Mouse (Mus musculus) olfactory bulb, adult 2 months (tissue): ENCODE results near the gene Wdsub1. TPM values are rescaled to one million over a fixed set of nuclear protein-coding genes. Genes with fewer than 3 reads are reported as not detected.

ENCODE experiments used
- H3K27ac ChIP-seq: fragments of 200-500 bp; 2 replicates; pipeline ENCODE4 v1.5.1; 2012; ENCODE audit warnings: low read depth, low read length; ENCODE audit not compliant: insufficient read depth
- H3K4me1 ChIP-seq: fragments of 200-500 bp; 2 replicates; pipeline ENCODE4 v1.6.1; 2012; ENCODE audit warnings: low read length; ENCODE audit not compliant: control insufficient read depth, insufficient read depth
- H3K4me3 ChIP-seq: fragments of 200-500 bp; 2 replicates; pipeline ENCODE4 v1.5.1; 2012; ENCODE audit warnings: mild to moderate bottlenecking, low read depth, low read length, moderate library complexity; ENCODE audit not compliant: insufficient read depth
- CTCF ChIP-seq: fragments of 200-500 bp; IDR thresholded peaks from 2 replicates; pipeline ENCODE4 v1.5.1; 2012; ENCODE audit warnings: low read depth, mild to moderate bottlenecking, low read length, moderate library complexity; ENCODE audit not compliant: insufficient read depth
- POLR2A ChIP-seq: fragments of 200-500 bp; IDR thresholded peaks from 2 replicates; pipeline ENCODE4 v1.6.1; 2012; ENCODE audit warnings: mild to moderate bottlenecking, low read depth, low read length, moderate library complexity; ENCODE audit not compliant: insufficient read depth
- WGBS: fragments of 180-500 bp; shearing (Covaris S2); methylation state at CpG from one replicate; pipeline ENCODE4 v1.1.7; 2018; 5-methylcytosine and 5-hydroxymethylcytosine counted together
- polyA plus RNA-seq: library from polyadenylated mRNA; stranded (reverse); fragments of >200 nt; gene quantifications from 2 replicates; pipeline ENCODE4 v1.2.4, GENCODE M21; 2012; ENCODE audit warnings: low replicate concordance; ENCODE audit not compliant: missing spikeins, insufficient read depth, insufficient read length

Wdsub1 gene
- not detected in 2 replicates for polyA plus RNA-seq

GRCm38 (mm10) chr2:59881831-59882741 lies at the start of gene Wdsub1:
TSS of gene Wdsub1 (minus strand) at chr2:59882591.
- Histone ChIP-seq H3K4me1 (no peaks in the 10 kb centered on the region), H3K4me3 (peak within 1 kb of the TSS; percentile 68), H3K27ac (peak within 1 kb of the TSS; percentile 8; the same call in 1 of the 2 replicates)
- TF ChIP-seq CTCF (no peak), POLR2A (peak; percentile 35; the same call in 1 of the 2 replicates)
- WGBS, result 3% methylated on average over 57 of the region's 57 CpGs

DNA sequence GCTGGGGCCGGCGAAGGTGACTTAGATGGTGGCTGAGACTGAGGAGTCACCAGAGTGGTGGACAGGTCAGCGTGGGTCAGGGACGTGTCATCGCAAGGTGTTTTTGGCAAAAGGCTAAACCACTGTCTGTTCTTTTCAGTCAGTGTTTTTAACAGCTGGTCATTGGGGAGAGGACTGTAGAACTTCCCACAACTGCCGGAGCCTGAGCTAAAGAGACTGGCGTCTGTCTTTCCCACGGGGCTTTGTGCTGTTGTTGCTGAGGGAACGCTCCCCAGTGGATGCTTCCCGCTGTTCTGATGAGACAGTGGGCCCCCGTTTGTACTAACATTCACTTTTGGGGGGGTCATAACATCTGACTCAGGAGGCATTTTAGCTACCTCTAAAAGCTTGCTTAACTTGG lies 31.2 kb upstream of the Wdsub1 start:
- no peaks in the 10 kb centered on the region for H3K4me1 ChIP-seq
- no peak overlapping the region for H3K4me3 ChIP-seq
- TF ChIP-seq POLR2A, result no peak
- no peak for TF ChIP-seq CTCF
- H3K27ac ChIP-seq, result no peak overlapping the region
- WGBS, result 89% methylated on average over 11 of the region's 11 CpGs

DNA sequence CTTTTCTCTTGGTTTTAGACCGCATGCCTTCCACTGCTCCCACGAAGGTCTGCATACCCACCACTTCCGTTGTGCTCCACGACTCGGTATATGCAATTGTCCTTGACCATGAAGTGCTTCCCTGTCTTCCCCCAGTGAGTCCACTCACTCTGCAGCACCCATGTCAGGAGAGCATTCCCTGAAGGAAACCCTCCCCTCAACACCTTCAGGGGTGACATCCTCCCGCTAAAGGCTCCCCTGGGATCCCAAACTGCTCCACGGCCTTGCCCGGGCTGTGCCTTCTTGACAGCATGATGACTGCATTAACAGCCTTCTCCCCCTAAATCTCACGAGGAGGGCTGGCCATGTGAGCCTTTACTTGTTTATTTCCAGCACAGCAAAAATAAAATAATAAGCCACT lies 25.7 kb upstream of the Wdsub1 start:
- TF ChIP-seq CTCF (no peak), POLR2A (no peak)
- H3K4me1 ChIP-seq, result no peaks in the 10 kb centered on the region
- 94% methylated on average over 9 of the region's 9 CpGs for WGBS
- no peak overlapping the region for H3K4me3 ChIP-seq
- H3K27ac ChIP-seq, result no peak overlapping the region

GRCm38 (mm10) chr2:59904007-59904406 lies 21.6 kb upstream of the Wdsub1 start:
- TF ChIP-seq CTCF, result no peak
- no peak for TF ChIP-seq POLR2A
- Histone ChIP-seq H3K4me3 (no peak overlapping the region), H3K27ac (no peak overlapping the region), H3K4me1 (no peaks in the 10 kb centered on the region)
- 94% methylated on average over 7 of the region's 7 CpGs for WGBS

DNA sequence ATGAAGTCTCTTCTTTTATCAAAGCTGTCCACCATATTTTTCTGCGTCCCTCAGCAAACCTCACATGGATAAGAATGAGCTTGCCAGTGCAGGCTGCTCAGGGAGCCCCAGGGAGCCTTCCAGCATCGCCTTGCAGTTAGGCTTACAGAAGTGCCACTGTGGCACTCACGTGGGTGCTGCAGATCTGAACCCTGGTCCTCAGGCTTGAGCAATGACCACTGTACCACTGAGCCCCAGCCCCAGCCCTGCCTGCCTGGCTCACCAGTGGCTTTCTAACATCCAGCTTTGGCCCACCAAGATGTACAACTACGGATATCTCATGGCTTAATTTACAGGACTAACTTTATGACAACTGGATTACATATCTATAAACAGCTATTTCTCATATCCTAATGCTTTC lies 16.3 kb upstream of the Wdsub1 start:
- H3K27ac ChIP-seq, result no peak overlapping the region
- H3K4me1 ChIP-seq, result 0 out of 2 replicates have a peak, but pooled peaks cover 2% of the 10 kb centered on the region
- no peak for TF ChIP-seq POLR2A
- TF ChIP-seq CTCF, result no peak
- H3K4me3 ChIP-seq, result no peak overlapping the region
- 93% methylated on average over 4 of the region's 4 CpGs for WGBS

- WGBS, result 95% methylated on average over 5 of the region's 7 CpGs
Observed at GRCm38 (mm10) chr2:59898105-59898504, 15.7 kb upstream of the Wdsub1 start.

DNA sequence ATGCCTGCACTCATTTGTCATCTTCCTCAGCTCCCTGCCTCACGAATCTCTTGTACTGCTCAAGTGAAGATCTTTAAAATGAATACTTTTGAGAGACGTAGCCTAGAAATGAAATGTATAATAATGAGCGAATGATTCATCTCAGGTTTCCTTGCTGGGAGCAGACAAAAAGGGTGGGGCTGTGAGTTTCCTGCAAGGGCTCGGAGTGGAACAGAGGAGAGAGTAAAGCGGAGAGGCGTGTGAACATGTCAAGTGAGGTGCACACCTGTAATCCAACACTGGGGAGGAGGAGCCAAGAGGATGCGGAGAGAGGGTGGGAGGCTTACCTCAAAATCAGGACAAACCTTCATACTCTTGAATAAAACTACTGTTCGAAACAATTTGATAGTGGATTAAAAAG lies 14.4 kb upstream of the Wdsub1 start:
- TF ChIP-seq CTCF (no peak), POLR2A (no peak)
- Histone ChIP-seq H3K27ac (no peak overlapping the region), H3K4me1 (0 out of 2 replicates have a peak, but pooled peaks cover 2% of the 10 kb centered on the region), H3K4me3 (no peak overlapping the region)
- WGBS, result 78% methylated on average over 8 of the region's 8 CpGs

More at GRCm38 (mm10) chr2:59898105-59898504, 15.7 kb upstream of the Wdsub1 start:
- Histone ChIP-seq H3K4me1 (0 out of 2 replicates have a peak, but pooled peaks cover 2% of the 10 kb centered on the region), H3K4me3 (no peak overlapping the region), H3K27ac (no peak overlapping the region)
- no peak for TF ChIP-seq POLR2A
- TF ChIP-seq CTCF, result no peak

- H3K27ac ChIP-seq, result no peak overlapping the region
- 84% methylated on average over 7 of the region's 7 CpGs for WGBS
- TF ChIP-seq CTCF, result no peak
- TF ChIP-seq POLR2A, result no peak
Observed at GRCm38 (mm10) chr2:59896400-59896799, 14.0 kb upstream of the Wdsub1 start.

GRCm38 (mm10) chr2:59889699-59890098 lies 7.3 kb upstream of the Wdsub1 start:
- TF ChIP-seq CTCF (no peak), POLR2A (no peak)
- Histone ChIP-seq H3K27ac (no peak overlapping the region), H3K4me1 (no peaks in the 10 kb centered on the region), H3K4me3 (no peak overlapping the region)
- WGBS, result 83% methylated on average over 6 of the region's 6 CpGs

More at GRCm38 (mm10) chr2:59896400-59896799, 14.0 kb upstream of the Wdsub1 start:
- H3K4me3 ChIP-seq, result no peak overlapping the region
- H3K4me1 ChIP-seq, result 0 out of 2 replicates have a peak, but pooled peaks cover 2% of the 10 kb centered on the region
